Mouse (Mus musculus): ENCODE data around the gene Trpm4.

Trpm4 gene

GRCm38 (mm10) chr7:45313495-45313894 is 20.1 kb downstream of the Trpm4 start:
- DNase-seq (ENCODE audit: low read depth in 2 of 2, low spot score in 2 of 2) = no peak

DNA sequence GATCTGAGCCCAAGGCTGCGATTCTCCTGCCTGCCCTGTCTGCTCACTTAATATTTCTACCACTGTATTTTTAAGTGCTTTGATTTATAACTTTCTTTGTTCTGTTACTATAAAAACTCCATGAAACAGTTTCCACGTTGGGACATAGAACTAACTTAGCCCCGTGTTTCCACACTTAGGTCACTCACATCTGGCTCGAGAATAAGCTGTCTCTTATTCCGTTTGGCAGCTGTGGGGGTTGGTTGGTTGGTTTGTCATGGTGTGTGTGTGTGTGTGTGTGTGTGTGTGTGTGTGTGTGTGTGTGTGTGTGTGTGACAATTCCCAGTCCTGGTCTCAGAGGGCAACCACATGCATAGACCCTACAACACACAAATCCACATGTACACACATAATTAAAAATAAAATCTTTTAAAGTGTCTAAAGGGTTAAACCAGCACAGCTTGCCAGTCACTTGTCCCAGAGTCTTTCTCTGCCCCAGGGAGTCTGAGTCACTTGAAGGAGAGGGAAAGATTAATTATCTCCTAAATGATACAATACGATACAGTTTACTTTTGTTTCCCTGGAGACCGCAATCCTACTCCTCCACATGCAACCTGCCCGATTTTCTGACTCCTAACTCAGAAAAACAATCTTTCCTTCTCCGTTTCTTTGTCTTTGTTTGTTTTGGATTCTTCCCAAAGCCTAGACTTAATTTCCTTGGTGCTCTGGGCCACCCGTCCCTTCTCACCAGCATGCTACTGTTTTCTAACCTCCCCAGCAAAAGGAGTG is 20.7 kb downstream of the Trpm4 start:
- no peak for DNase-seq (ENCODE audit: low read depth in 2 of 2, low spot score in 2 of 2)

GRCm38 (mm10) chr7:45312023-45312422 is 21.6 kb downstream of the Trpm4 start:
- DNase-seq (ENCODE audit: low read depth in 2 of 2, low spot score in 2 of 2) = no peak

GRCm38 (mm10) chr7:45309455-45309854 is 24.1 kb downstream of the Trpm4 start:
- peak; percentile 32 to 65 for DNase-seq (ENCODE audit: low read depth in 2 of 2, low spot score in 2 of 2)

- no peak for DNase-seq (ENCODE audit: low read depth in 2 of 2, low spot score in 2 of 2)
These were observed 24.9 kb downstream of the Trpm4 start for GRCm38 (mm10) chr7:45308551-45309240.

GRCm38 (mm10) chr7:45305275-45305674 is 28.3 kb downstream of the Trpm4 start:
- peak in 1 of 2 experiments; percentile 16 for DNase-seq (ENCODE audit: low read depth in 2 of 2, low spot score in 2 of 2)

DNA sequence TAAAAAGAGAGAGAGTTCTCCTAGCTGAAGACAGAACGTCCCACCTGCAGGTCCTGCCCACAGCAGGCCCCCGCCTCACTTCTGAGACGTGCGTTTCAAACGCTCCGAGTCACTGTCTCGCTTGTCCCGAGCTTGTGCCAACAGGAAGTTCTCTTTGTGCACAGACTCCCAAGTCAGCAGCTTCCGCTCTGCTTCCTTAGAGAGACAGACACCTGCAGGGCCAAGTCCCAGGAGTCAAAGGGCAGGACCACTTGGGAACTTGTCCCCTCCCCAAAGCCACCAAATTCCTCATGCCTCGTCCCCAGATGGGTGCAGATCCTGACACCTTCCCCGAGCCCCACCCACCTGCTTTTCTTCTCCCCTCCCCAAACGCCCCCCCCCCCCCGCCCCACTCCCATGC is 28.7 kb downstream of the Trpm4 start:
- no peak for DNase-seq (ENCODE audit: low read depth in 2 of 2, low spot score in 2 of 2)

DNA sequence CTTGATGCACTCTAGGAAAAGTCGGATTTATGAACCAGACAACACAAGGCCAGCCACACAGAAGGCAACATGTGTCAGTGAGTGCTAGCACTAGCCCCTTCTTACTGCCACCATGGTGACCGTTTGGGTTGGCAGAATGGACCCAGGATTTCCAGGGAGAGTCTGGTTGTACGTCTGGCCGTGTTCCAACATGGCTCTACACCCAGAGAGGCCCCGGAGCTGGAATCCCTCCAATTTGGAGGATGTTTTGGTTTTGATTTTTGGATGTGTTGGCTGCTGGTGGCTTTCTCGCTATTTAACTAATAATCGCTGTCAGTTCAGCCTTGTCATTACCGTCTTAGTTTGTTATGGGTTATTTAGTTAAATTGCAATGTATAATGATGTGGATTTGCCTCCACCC is 31.0 kb downstream of the Trpm4 start:
- DNase-seq (ENCODE audit: low read depth in 2 of 2, low spot score in 2 of 2) = no peak

GRCm38 (mm10) chr7:45300270-45300669 is 33.3 kb downstream of the Trpm4 start:
- peak in 1 of 2 experiments; percentile 37 for DNase-seq (ENCODE audit: low read depth in 2 of 2, low spot score in 2 of 2)

DNA sequence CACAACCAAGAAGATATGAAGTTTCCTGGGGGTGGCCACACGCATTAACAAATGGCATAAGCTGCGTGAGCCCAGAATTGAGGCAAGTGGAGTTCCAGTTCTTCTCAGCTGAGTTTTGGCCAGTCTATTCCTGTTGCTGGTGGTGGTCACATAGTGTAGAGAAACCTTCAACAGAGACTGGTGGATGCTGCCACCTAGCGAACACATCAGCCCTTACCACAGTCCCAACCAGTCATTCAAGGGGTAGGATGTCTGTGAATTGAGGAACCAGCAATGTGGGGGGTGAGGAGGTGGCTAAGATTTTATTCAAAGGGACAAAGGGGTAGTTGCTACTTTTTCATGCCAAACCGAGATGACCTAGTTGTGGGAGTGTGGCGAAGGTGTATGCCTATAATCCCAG is 33.8 kb downstream of the Trpm4 start:
- DNase-seq (ENCODE audit: low read depth in 2 of 2, low spot score in 2 of 2) = peak in 1 of 2 experiments; percentile 32

DNA sequence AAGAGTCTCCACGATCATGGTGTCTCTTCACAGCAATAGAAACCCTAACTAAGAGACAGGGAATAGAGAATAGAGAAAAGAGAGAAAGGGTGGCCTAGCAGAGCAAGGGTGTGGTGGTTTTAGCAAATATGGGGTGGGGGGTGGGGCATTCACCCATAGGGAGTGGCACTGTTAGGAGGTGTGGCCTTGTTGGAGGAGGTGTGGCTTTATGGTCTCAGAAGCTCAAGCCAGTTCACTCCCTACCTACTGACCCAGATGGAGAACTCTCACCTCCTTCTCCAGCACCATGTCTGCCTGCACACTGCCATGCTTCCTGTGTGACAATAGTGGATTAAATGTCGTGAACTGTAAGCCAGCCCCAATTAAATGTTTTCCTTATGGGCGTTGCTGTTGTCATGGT is 36.0 kb downstream of the Trpm4 start:
- DNase-seq (ENCODE audit: low read depth in 2 of 2, low spot score in 2 of 2) = no peak

DNA sequence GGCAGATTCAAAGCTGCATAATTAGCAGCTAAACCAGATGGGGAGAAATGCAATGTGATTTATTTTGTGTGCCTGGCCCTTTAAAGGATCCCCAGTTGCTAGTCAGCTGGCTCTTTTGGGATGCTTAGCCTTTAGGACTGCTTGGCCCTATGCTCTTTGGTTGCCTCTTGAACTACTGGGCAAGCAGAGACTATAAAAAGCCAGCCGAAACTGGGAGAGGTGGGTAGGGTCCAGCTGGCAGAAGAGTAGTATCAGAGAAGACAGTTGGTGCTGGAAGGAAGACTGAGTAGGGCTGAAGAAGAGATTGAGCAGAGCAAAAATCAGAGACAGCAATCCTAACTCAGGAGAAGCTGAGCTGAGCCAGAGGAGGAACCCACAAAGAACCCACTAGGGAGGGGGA is 37.0 kb downstream of the Trpm4 start:
- no peak for DNase-seq (ENCODE audit: low read depth in 2 of 2, low spot score in 2 of 2)

GRCm38 (mm10) chr7:45286486-45286885 is 47.1 kb downstream of the Trpm4 start:
- DNase-seq (ENCODE audit: low read depth in 2 of 2, low spot score in 2 of 2) = no peak

- DNase-seq (ENCODE audit: low read depth in 2 of 2, low spot score in 2 of 2) = peak; percentile 63 to 77
These were observed 56.3 kb downstream of the Trpm4 start, which contains the start of gene Slc6a21 for GRCm38 (mm10) chr7:45277136-45277760. Gene Slc6a21 (plus strand): TSS chr7:45277513.

- no peak for DNase-seq (ENCODE audit: low read depth in 2 of 2, low spot score in 2 of 2)
These were observed 59.9 kb downstream of the Trpm4 start for GRCm38 (mm10) chr7:45273672-45274071.

GRCm38 (mm10) chr7:45272786-45273412 is 60.7 kb downstream of the Trpm4 start:
- DNase-seq (ENCODE audit: low read depth in 2 of 2, low spot score in 2 of 2) = no peak

DNA sequence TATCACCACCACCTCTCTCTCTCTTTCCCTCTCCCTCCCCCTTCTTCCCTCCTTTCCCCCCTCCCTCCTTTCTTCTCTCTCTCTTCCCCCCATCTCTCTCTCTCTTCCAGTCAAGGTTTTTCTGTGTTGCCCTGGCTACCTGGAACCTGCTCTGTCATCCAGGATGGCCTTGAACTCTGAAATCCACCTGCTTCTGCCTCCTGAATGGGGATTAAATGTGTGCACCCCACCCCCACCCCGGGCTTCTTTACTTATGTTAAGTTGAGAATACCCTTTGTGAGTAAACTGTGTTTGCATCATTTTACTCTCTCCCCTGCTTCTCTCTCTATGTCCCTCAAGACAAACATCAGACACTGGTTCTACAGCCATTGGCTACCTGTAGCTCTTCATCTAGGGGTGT is 68.1 kb downstream of the Trpm4 start:
- no peak for DNase-seq (ENCODE audit: low read depth in 2 of 2, low spot score in 2 of 2)

GRCm38 (mm10) chr7:45264348-45264747 is 69.2 kb downstream of the Trpm4 start:
- DNase-seq (ENCODE audit: low read depth in 2 of 2, low spot score in 2 of 2) = no peak

DNA sequence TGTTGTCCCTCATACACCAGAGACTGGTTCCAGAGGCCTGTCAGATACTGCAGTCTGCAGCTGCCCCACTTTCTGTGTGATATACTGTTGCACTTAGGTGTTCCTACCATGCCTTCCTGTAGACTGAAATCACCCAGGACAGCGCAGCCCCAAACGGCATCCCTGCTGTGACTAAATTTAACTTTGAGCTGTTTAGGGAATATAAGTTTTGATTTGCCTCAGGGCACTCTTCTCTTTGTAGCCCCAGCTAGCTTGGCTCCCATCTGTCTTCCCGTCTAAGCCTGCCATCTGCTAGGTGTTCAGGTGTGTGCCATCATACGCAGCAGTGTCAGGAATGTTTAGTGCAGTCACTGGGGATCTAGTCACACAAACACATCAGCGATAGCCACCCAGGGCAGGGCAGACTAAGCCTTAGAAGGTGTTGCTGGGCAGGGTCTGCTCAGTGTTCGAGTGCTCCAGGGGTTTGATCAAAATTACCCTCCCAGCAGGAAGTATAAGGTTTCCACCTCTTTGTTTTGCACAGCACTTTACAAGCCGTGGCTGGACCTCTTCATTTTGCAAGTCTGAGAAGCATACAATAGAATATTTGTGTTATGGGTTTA is 70.5 kb downstream of the Trpm4 start:
- DNase-seq (ENCODE audit: low read depth in 2 of 2, low spot score in 2 of 2) = no peak

GRCm38 (mm10) chr7:45262266-45262665 is 71.3 kb downstream of the Trpm4 start:
- DNase-seq (ENCODE audit: low read depth in 2 of 2, low spot score in 2 of 2) = no peak

- DNase-seq (ENCODE audit: low read depth in 2 of 2, low spot score in 2 of 2) = no peak
These were observed 74.3 kb downstream of the Trpm4 start for GRCm38 (mm10) chr7:45259281-45259680.

All from CD8-positive naive resting alpha-beta T cell, adult 2 months (primary cell).